Mouse (Mus musculus): ENCODE results near the gene Vmn1r184.
"Not testable (repeated sequence)": the region's sequence is repeated elsewhere in the genome, so short reads cannot be mapped to it uniquely, and the experiment has no call there.

The Vmn1r184 gene

GRCm38 (mm10) chr7:26260034-26260433 lies at the start of gene Vmn1r184:
Vmn1r184 (plus strand) TSS chr7:26260334.
- not testable (repeated sequence) for DNase-seq

- DNase-seq: not testable (repeated sequence)
Measured at GRCm38 (mm10) chr7:26303429-26304166, 43.5 kb downstream of the Vmn1r184 start.

GRCm38 (mm10) chr7:26306926-26307325 lies 46.8 kb downstream of the Vmn1r184 start, which contains the start of gene Cyp2a4:
Cyp2a4 (plus strand) TSS chr7:26307169.
- peak; percentile 6 for DNase-seq

- peak in 1 of 2 experiments; percentile 1 for DNase-seq
Measured at GRCm38 (mm10) chr7:26311786-26312185, 51.7 kb downstream of the Vmn1r184 start.

- not testable (repeated sequence) for DNase-seq
Measured at GRCm38 (mm10) chr7:26315194-26315593, 55.1 kb downstream of the Vmn1r184 start.

- DNase-seq: not testable (repeated sequence)
Measured at GRCm38 (mm10) chr7:26315809-26316208, 55.7 kb downstream of the Vmn1r184 start.
